Mouse (Mus musculus) brain, embryonic 14.5 days (tissue): Measurements from ENCODE around the gene Polr3c.

Source experiments
- CTCF ChIP-seq: fragments of 200-500 bp; IDR thresholded peaks from 2 replicates; pipeline ENCODE4 v1.5.1; 2012; ENCODE audit warnings: inconsistent platforms, mild to moderate bottlenecking, moderate library complexity, borderline replicate concordance; ENCODE audit not compliant: insufficient read depth, insufficient read length; ENCODE audit errors: extremely low read depth
- POLR2A ChIP-seq: fragments of 200-500 bp; IDR thresholded peaks from 2 replicates; pipeline ENCODE4 v1.6.1; 2012; ENCODE audit warnings: mild to moderate bottlenecking, inconsistent platforms, borderline replicate concordance; ENCODE audit not compliant: poor library complexity, insufficient read depth, insufficient read length, severe bottlenecking; ENCODE audit errors: extremely low read depth

GRCm38 (mm10) chr3:96680269-96680956 is 47.0 kb downstream of the Polr3c start:
- TF ChIP-seq CTCF (no peak), POLR2A (no peak)
